8 mouse cellular contexts compared by ENCODE assay signal in genomic region chr15:83998115-83998514, GRCm38 (mm10).
DNase-seq lines count a peak whose midpoint lies in the region; ATAC-seq and TF ChIP-seq lines count a peak whose summit lies in the region.

No protein-coding gene starts in this region.

- TF ChIP-seq CTCF in intestine, postnatal 0 days (IDR thresholded peaks at IDR 0.05; ENCODE audit: low read depth): no peak

- H3K4me1 ChIP-seq in intestine, embryonic 14.5 days (replicated peaks; ENCODE audit: control insufficient read depth, insufficient read depth, low read length): peaks cover 8% of the 10 kb centered on the region; the same call in 1 of the 2 replicates
- H3K4me1 ChIP-seq in intestine, postnatal 0 days (replicated peaks; ENCODE audit: control insufficient read depth, insufficient read depth, low read length): no peaks in the 10 kb centered on the region
- H3K4me1 ChIP-seq in forebrain, embryonic 11.5 days (replicated peaks; ENCODE audit: control insufficient read depth, insufficient read depth, low read length): peaks cover 6% of the 10 kb centered on the region; the same call in 1 of the 2 replicates
- H3K4me1 ChIP-seq in hindbrain, embryonic 10.5 days (replicated peaks): peaks cover 23% of the 10 kb centered on the region
- H3K4me1 ChIP-seq in limb, embryonic 10.5 days: peaks cover 22% of the 10 kb centered on the region
- peaks cover 37% of the 10 kb centered on the region for H3K4me1 ChIP-seq in neural tube, embryonic 15.5 days
- H3K4me1 ChIP-seq in liver, embryonic 12.5 days: no peaks in the 10 kb centered on the region

- 0 out of 2 replicates have a peak overlapping the region, but pooled peaks have one; percentile 1 for H3K4me3 ChIP-seq in intestine, embryonic 14.5 days (ENCODE audit: low read depth, low read length)
- no peak overlapping the region for H3K4me3 ChIP-seq in intestine, postnatal 0 days (ENCODE audit: low read depth, low read length)
- H3K4me3 ChIP-seq in forebrain, embryonic 11.5 days (ENCODE audit: low read depth, low read length): peak overlapping the region; percentile 11; the same call in 1 of the 2 replicates
- peak overlapping the region; percentile 38 for H3K4me3 ChIP-seq in hindbrain, embryonic 10.5 days
- peak overlapping the region; percentile 24 for H3K4me3 ChIP-seq in limb, embryonic 10.5 days
- no peak overlapping the region for H3K4me3 ChIP-seq in neural tube, embryonic 15.5 days (replicated peaks)
- no peak overlapping the region for H3K4me3 ChIP-seq in liver, embryonic 12.5 days

- no peaks in the 10 kb centered on the region for H3K36me3 ChIP-seq in intestine, embryonic 14.5 days (ENCODE audit: control insufficient read depth, insufficient read depth, low read length)
- no peaks in the 10 kb centered on the region for H3K36me3 ChIP-seq in intestine, postnatal 0 days (ENCODE audit: control insufficient read depth, insufficient read depth)
- no peaks in the 10 kb centered on the region for H3K36me3 ChIP-seq in forebrain, embryonic 11.5 days (ENCODE audit: control insufficient read depth, insufficient read depth, low read length)
- H3K36me3 ChIP-seq in hindbrain, embryonic 10.5 days: no peaks in the 10 kb centered on the region
- no peaks in the 10 kb centered on the region for H3K36me3 ChIP-seq in limb, embryonic 10.5 days
- no peaks in the 10 kb centered on the region for H3K36me3 ChIP-seq in neural tube, embryonic 15.5 days
- H3K36me3 ChIP-seq in liver, embryonic 12.5 days: no peaks in the 10 kb centered on the region

- peak overlapping the region; percentile 32 for H3K4me2 ChIP-seq in intestine, embryonic 14.5 days (ENCODE audit: low read length)
- no peak overlapping the region for H3K4me2 ChIP-seq in intestine, postnatal 0 days (replicated peaks; ENCODE audit: low read depth)
- H3K4me2 ChIP-seq in forebrain, embryonic 11.5 days (ENCODE audit: low read depth, low read length, severe bottlenecking): peak overlapping the region; percentile 51
- H3K4me2 ChIP-seq in neural tube, embryonic 15.5 days: peak overlapping the region; percentile 42
- no peak overlapping the region for H3K4me2 ChIP-seq in liver, embryonic 12.5 days

- DNase-seq in intestine, embryonic 14.5 days (ENCODE audit: low spot score): peak; percentile 59
- no peak for DNase-seq in forebrain, embryonic 11.5 days (ENCODE audit: low spot score)
- DNase-seq in hindbrain, embryonic 10.5 days (ENCODE audit: low spot score): peak; percentile 35
- DNase-seq in limb, embryonic 10.5 days (ENCODE audit: low spot score): no peak
- no peak for DNase-seq in thymus, postnatal 14 days

- H3K9me3 ChIP-seq in intestine, embryonic 14.5 days (ENCODE audit: control insufficient read depth, low read length): no peaks in the 10 kb centered on the region
- no peaks in the 10 kb centered on the region for H3K9me3 ChIP-seq in intestine, postnatal 0 days (ENCODE audit: control insufficient read depth)
- H3K9me3 ChIP-seq in forebrain, embryonic 11.5 days (ENCODE audit: control insufficient read depth, low read length): no peaks in the 10 kb centered on the region
- H3K9me3 ChIP-seq in hindbrain, embryonic 10.5 days: 0 out of 2 replicates have a peak, but pooled peaks cover under 1% of the 10 kb centered on the region
- no peaks in the 10 kb centered on the region for H3K9me3 ChIP-seq in limb, embryonic 10.5 days (replicated peaks)
- no peaks in the 10 kb centered on the region for H3K9me3 ChIP-seq in neural tube, embryonic 15.5 days (replicated peaks)
- no peaks in the 10 kb centered on the region for H3K9me3 ChIP-seq in liver, embryonic 12.5 days (replicated peaks)

- no peaks in the 10 kb centered on the region for H3K27me3 ChIP-seq in intestine, embryonic 14.5 days (replicated peaks; ENCODE audit: control insufficient read depth, insufficient read depth, low read length)
- H3K27me3 ChIP-seq in intestine, postnatal 0 days (replicated peaks; ENCODE audit: control insufficient read depth, insufficient read depth, low read length): no peaks in the 10 kb centered on the region
- H3K27me3 ChIP-seq in forebrain, embryonic 11.5 days (ENCODE audit: control insufficient read depth, insufficient read depth, low read length): no peaks in the 10 kb centered on the region
- peaks cover 31% of the 10 kb centered on the region for H3K27me3 ChIP-seq in hindbrain, embryonic 10.5 days (ENCODE audit: insufficient read depth, poor library complexity, severe bottlenecking)
- H3K27me3 ChIP-seq in limb, embryonic 10.5 days (ENCODE audit: low read depth, poor library complexity, severe bottlenecking): peaks cover 77% of the 10 kb centered on the region
- no peaks in the 10 kb centered on the region for H3K27me3 ChIP-seq in neural tube, embryonic 15.5 days (replicated peaks)
- H3K27me3 ChIP-seq in liver, embryonic 12.5 days (replicated peaks): peaks cover 7% of the 10 kb centered on the region; the same call in 1 of the 2 replicates

- ATAC-seq in intestine, embryonic 14.5 days (replicated peaks; ENCODE audit: low FRiP score, low TSS enrichment, low read depth): 0 out of 2 replicates have a peak, but pooled peaks have one; percentile 36
- no peak for ATAC-seq in intestine, postnatal 0 days
- no peak for ATAC-seq in forebrain, embryonic 11.5 days (replicated peaks; ENCODE audit: low FRiP score)
- ATAC-seq in neural tube, embryonic 15.5 days (ENCODE audit: low FRiP score): peak; percentile 81
- no peak for ATAC-seq in liver, embryonic 12.5 days

- no peak overlapping the region for H3K9ac ChIP-seq in intestine, embryonic 14.5 days (ENCODE audit: low read length)
- H3K9ac ChIP-seq in intestine, postnatal 0 days (ENCODE audit: low read depth, low read length): no peak overlapping the region
- H3K9ac ChIP-seq in forebrain, embryonic 11.5 days (ENCODE audit: low read length): peak overlapping the region; percentile 37
- 0 out of 2 replicates have a peak overlapping the region, but pooled peaks have one; percentile 5 for H3K9ac ChIP-seq in neural tube, embryonic 15.5 days (replicated peaks)
- no peak overlapping the region for H3K9ac ChIP-seq in liver, embryonic 12.5 days

- H3K27ac ChIP-seq in intestine, embryonic 14.5 days (ENCODE audit: low read depth): peak overlapping the region; percentile 29; the same call in 1 of the 2 replicates
- H3K27ac ChIP-seq in intestine, postnatal 0 days (ENCODE audit: low read depth, low read length): no peak overlapping the region
- no peak overlapping the region for H3K27ac ChIP-seq in forebrain, embryonic 11.5 days (ENCODE audit: low read depth, low read length)
- H3K27ac ChIP-seq in hindbrain, embryonic 10.5 days: peak overlapping the region; percentile 64
- no peak overlapping the region for H3K27ac ChIP-seq in limb, embryonic 10.5 days
- H3K27ac ChIP-seq in neural tube, embryonic 15.5 days (replicated peaks): peak overlapping the region; percentile 81
- H3K27ac ChIP-seq in liver, embryonic 12.5 days: no peak overlapping the region

- WGBS in intestine, embryonic 14.5 days: 10% methylated on average over 19 of the region's 19 CpGs
- 19% methylated on average over 18 of the region's 19 CpGs for WGBS in intestine, postnatal 0 days
- WGBS in forebrain, embryonic 11.5 days: 5% methylated on average over 19 of the region's 19 CpGs
- 7% methylated on average over 19 of the region's 19 CpGs for WGBS in hindbrain, embryonic 10.5 days
- 20% methylated on average over 19 of the region's 19 CpGs for WGBS in limb, embryonic 10.5 days
- 7% methylated on average over 19 of the region's 19 CpGs for WGBS in neural tube, embryonic 15.5 days
- 28% methylated on average over 19 of the region's 19 CpGs for WGBS in liver, embryonic 12.5 days (ENCODE audit: insufficient replicate concordance)

Comparison
In these comparisons a context has a peak if more than half of its experiments do, and no peak if none do; other contexts are left out.
1. ATAC-seq: peak in intestine, embryonic 14.5 days (single experiment) and neural tube, embryonic 15.5 days (single experiment); none in intestine, postnatal 0 days (single experiment), forebrain, embryonic 11.5 days (single experiment) and liver, embryonic 12.5 days (single experiment).
2. H3K27ac ChIP-seq: peak in intestine, embryonic 14.5 days (single experiment), hindbrain, embryonic 10.5 days (single experiment) and neural tube, embryonic 15.5 days (single experiment); none in intestine, postnatal 0 days (single experiment), forebrain, embryonic 11.5 days (single experiment), limb, embryonic 10.5 days (single experiment) and liver, embryonic 12.5 days (single experiment).
3. H3K4me2 ChIP-seq: peak in intestine, embryonic 14.5 days (single experiment), forebrain, embryonic 11.5 days (single experiment) and neural tube, embryonic 15.5 days (single experiment); none in intestine, postnatal 0 days (single experiment) and liver, embryonic 12.5 days (single experiment).
4. H3K4me3 ChIP-seq: peak in intestine, embryonic 14.5 days (single experiment), forebrain, embryonic 11.5 days (single experiment), hindbrain, embryonic 10.5 days (single experiment) and limb, embryonic 10.5 days (single experiment); none in intestine, postnatal 0 days (single experiment), neural tube, embryonic 15.5 days (single experiment) and liver, embryonic 12.5 days (single experiment).
5. DNase-seq: peak in intestine, embryonic 14.5 days (single experiment) and hindbrain, embryonic 10.5 days (single experiment); none in forebrain, embryonic 11.5 days (single experiment), limb, embryonic 10.5 days (single experiment) and thymus, postnatal 14 days (single experiment).
6. H3K9ac ChIP-seq: peak in forebrain, embryonic 11.5 days (single experiment) and neural tube, embryonic 15.5 days (single experiment); none in intestine, embryonic 14.5 days (single experiment), intestine, postnatal 0 days (single experiment) and liver, embryonic 12.5 days (single experiment).